Mouse (Mus musculus) layer of hippocampus, postnatal 25 days (tissue): ENCODE data around the gene Bhmt. TPM values are rescaled to one million over a fixed set of nuclear protein-coding genes. Genes with fewer than 3 reads are reported as not detected.
"Not testable (repeated sequence)": the region's sequence is repeated elsewhere in the genome, so short reads cannot be mapped to it uniquely, and the experiment has no call there.

Source experiments
- DNase-seq, 2 experiments: peaks; one replicate each; pipeline ENCODE4 v3.0.0; 2022; ENCODE audit warnings: mixed read lengths in 2 of 2, low spot score in 1 of 2; ENCODE audit errors: extremely low spot score in 1 of 2
- total RNA-seq, 2 experiments: library from RNA; stranded (reverse); gene quantifications; 2 replicates each; pipeline ENCODE4 v1.2.3; 2021

Bhmt gene
- total RNA-seq, 2 experiments from 2014 or later: not detected

GRCm38 (mm10) chr13:93612660-93613607 is 24.8 kb downstream of the Bhmt start:
- peak; percentile 66 to 93 for DNase-seq

GRCm38 (mm10) chr13:93608476-93608875 is 29.3 kb downstream of the Bhmt start:
- DNase-seq: no peak

- no peak for DNase-seq
Observed at GRCm38 (mm10) chr13:93607701-93608100, 30.1 kb downstream of the Bhmt start.

GRCm38 (mm10) chr13:93606868-93607578 is 30.7 kb downstream of the Bhmt start:
- DNase-seq: no peak

GRCm38 (mm10) chr13:93604698-93605097 is 33.1 kb downstream of the Bhmt start:
- DNase-seq: peak in 1 of 2 experiments; percentile 14

- no peak for DNase-seq
Observed at GRCm38 (mm10) chr13:93601527-93601926, 36.2 kb downstream of the Bhmt start.

- no peak for DNase-seq
Observed at GRCm38 (mm10) chr13:93593040-93593699, 44.6 kb downstream of the Bhmt start.

GRCm38 (mm10) chr13:93582526-93582925 is 55.2 kb downstream of the Bhmt start:
- not testable (repeated sequence) for DNase-seq

GRCm38 (mm10) chr13:93580431-93580830 is 57.3 kb downstream of the Bhmt start:
- DNase-seq: no peak

GRCm38 (mm10) chr13:93569676-93570075 is 68.1 kb downstream of the Bhmt start:
- DNase-seq: no peak

Other genes starting within 250 kb of the Bhmt start
- 10 to 100 TPM; 40.5 to 41.8 TPM for gene Jmy, start 138.2 kb downstream of the Bhmt start, total RNA-seq
- under 1 TPM; 0.14 to 0.20 TPM for gene Bhmt2, start 36.3 kb upstream of the Bhmt start, total RNA-seq
- gene Dmgdh, start 36.5 kb upstream of the Bhmt start, total RNA-seq: under 1 TPM; 0.22 to 0.23 TPM
- gene Arsb, start 133.7 kb upstream of the Bhmt start, total RNA-seq: 100 to 1,000 TPM in 1 of 2 experiments, 10 to 100 TPM in 1; 96.6 to 102 TPM